Mouse (Mus musculus) megakaryocyte-erythroid progenitor cell, adult 5 weeks (primary cell): ENCODE measurements around the gene Olfr730. TPM values are rescaled to one million over a fixed set of nuclear protein-coding genes. Genes with fewer than 3 reads are reported as not detected.

Experiments
- polyA plus RNA-seq: library from polyadenylated mRNA; stranded (reverse); fragments of >175 nt; gene quantifications from 2 replicates; pipeline ENCODE4 v1.2.3, GENCODE M21; 2012

The Olfr730 gene
- not detected in 2 replicates for polyA plus RNA-seq

DNA sequence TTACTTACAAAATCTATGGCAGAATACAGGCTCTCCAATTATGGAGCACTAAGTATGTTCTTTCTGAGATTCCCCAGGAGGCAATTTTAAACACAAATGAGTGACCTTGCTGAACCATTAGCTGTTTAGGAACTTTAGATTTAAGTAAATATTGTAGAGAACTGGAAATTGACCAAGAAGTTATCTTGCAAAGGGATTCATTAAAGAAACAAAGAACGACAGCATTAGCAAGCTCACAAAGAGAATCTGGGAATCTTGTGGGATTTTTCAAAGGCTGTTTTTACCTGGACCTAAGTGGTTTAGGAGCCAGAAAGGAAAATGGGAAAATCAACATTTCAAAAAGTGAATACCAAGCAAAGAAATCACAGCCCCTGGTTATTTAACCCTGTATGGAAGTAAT lies at the start of gene Olfr730:
Olfr730 (minus strand) TSS at position 101 of the 400 bp plus-strand sequence.

DNA sequence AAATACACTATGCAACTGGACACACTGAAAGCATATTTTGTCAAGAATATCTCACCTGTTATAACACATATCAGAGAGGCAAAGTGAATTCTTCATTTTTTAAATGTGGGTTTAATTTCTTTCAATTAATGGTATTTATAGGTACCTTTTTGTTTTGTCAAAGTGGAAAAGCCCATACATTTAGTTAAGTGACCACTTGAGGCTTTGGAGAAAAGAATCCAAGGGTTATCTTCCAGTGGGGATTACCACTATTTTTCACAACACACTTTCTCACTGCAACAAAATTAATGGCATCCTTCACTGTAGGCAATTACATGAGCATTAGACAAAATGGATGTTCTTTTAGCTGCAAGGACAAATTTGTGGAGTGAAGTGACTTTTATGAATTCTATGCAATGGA lies 35.2 kb downstream of the Olfr730 start, which contains the start of gene Olfr729:
Olfr729 (minus strand) TSS at position 101 of the 400 bp plus-strand sequence.

GRCm38 (mm10) chr14:50142580-50142979 lies 45.4 kb downstream of the Olfr730 start, which contains the start of gene Olfr728:
Gene Olfr728 (minus strand): TSS chr14:50142680.

Other genes with a start within 250 kb of the Olfr730 start
- not detected in 2 replicates for gene Olfr724, start 224.9 kb downstream of the Olfr730 start, polyA plus RNA-seq
- not detected in 2 replicates for gene Olfr725, start 147.8 kb downstream of the Olfr730 start, polyA plus RNA-seq
- not detected in 2 replicates for gene Olfr726, start 97.2 kb downstream of the Olfr730 start, polyA plus RNA-seq
- not detected in 2 replicates for gene Olfr727, start 65.0 kb downstream of the Olfr730 start, polyA plus RNA-seq
- gene Olfr728, start 45.5 kb downstream of the Olfr730 start, polyA plus RNA-seq, result not detected in 2 replicates
- not detected in 2 replicates for gene Olfr729, start 35.3 kb downstream of the Olfr730 start, polyA plus RNA-seq
- not detected in 2 replicates for gene Olfr731, start 53.7 kb upstream of the Olfr730 start, polyA plus RNA-seq
- gene Olfr732, start 96.0 kb upstream of the Olfr730 start, polyA plus RNA-seq, result not detected in 2 replicates
- not detected in 2 replicates for gene Olfr733, start 113.3 kb upstream of the Olfr730 start, polyA plus RNA-seq
- not detected in 2 replicates for gene Olfr734, start 138.6 kb upstream of the Olfr730 start, polyA plus RNA-seq
- gene Olfr735, start 160.7 kb upstream of the Olfr730 start, polyA plus RNA-seq, result not detected in 2 replicates
- not detected in 2 replicates for gene Tlr11, start 169.7 kb upstream of the Olfr730 start, polyA plus RNA-seq
- gene Olfr736, start 193.0 kb upstream of the Olfr730 start, polyA plus RNA-seq, result not detected in 2 replicates
- gene Olfr738, start 219.4 kb upstream of the Olfr730 start, polyA plus RNA-seq, result not detected in 2 replicates
- 0.05 TPM in 1 of 2 replicates, not detected in the other for gene Olfr739, start 230.4 kb upstream of the Olfr730 start, polyA plus RNA-seq